Mouse (Mus musculus) kidney, adult 2 months (tissue): ENCODE results near the gene Kcng1.

ENCODE experiments used
- CTCF ChIP-seq: fragments of 200-500 bp; conservative IDR thresholded peaks from 2 replicates; pipeline ENCODE4 v1.5.1; 2011; ENCODE audit warnings: low read depth, mild to moderate bottlenecking, control low read depth, low read length, moderate library complexity, mixed read lengths; ENCODE audit not compliant: insufficient read depth, insufficient read length
- POLR2A ChIP-seq: fragments of 200-500 bp; IDR thresholded peaks from one replicate; pipeline ENCODE4 v1.6.1; 2011; ENCODE audit warnings: low read depth, low read length, control low read depth

DNA sequence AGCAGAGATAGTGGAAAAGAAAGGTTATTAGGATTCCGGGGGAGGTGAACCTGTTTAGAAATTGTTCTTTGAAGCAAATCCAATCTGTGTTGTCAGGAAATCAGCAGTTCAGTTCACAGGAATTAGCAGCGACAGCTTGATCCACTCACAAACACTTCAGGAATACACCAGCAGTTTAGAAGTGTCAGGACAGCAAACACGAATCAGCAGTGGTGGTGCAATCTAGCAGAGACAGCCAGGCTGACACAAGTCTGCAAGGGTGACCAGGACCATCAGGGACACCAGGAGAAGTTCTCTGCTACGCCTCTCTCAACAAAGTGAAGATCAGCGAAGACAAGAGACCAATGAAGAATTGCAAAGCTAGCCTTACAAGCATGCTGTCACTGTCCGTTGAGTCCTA is 3.6 kb upstream of the Kcng1 start:
- TF ChIP-seq POLR2A (no peak), CTCF (no peak)
